Mouse (Mus musculus) cerebellum, adult 9-10 months (tissue): Measurements from ENCODE around the gene Bscl2.
A peak's percentile ranks its signal among the peaks of the same experiment; 100 is the strongest.
"Not testable (repeated sequence)": the region's sequence is repeated elsewhere in the genome, so short reads cannot be mapped to it uniquely, and the experiment has no call there.

ENCODE experiments used
- DNase-seq: peaks from one replicate; pipeline ENCODE4 v3.0.0; 2022

Gene Bscl2

DNA sequence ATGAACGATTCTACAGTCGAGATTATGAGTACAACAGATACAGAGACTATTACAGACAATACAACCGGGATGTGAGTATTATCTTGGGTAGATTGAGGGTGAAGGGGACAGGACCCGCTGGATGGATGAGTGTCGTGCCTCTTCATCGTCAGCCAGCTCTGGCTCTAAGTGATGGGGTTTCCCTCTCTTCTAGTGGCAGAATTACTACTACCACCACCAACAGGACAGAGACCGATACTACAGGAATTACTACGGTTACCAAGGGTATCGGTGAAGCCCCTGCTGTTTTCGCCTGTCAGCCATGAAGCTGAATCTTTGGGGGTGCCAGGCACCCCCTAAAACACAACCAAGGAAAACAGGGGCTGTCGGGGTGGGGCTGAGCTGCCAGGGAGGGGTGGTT lies 6.0 kb upstream of the Bscl2 start:
- DNase-seq, result no peak

DNA sequence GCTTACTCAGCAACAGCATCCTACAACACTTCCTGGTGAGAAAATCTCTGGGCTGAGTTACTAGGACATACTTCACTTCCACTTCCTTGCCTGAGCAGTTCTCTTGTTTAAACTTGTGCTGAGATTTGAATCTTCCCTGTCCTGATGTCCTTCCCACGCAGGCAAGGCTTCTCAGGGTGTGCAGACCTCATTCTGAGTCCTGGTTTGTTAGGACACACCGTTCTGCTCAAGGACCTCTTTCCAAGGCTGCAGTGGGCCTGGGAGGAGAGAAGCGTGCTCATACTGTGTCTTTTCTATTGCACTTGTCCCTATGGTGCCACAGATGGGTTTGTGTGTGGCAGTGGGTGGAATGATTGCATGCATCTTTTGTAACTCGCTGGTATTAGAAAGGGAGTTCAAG lies 4.3 kb upstream of the Bscl2 start:
- DNase-seq, result no peak

DNA sequence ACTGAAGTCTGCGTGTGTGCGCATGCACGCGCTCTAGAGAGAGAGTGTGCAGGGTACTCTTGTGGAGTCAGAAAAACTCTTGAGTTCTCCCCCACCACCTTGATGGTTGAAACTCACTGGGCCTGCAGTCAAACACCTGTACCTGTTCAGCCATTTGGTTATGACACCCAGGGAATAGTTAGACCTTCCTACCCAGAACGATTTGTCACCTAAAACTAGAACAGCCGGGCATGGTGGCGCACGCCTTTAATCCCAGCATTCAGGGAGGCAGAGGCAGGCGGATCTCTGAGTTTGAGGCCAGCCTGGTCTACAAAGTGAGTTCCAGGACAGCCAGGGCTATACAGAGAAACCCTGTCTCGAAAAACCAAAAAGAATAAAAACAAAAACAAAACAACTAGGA lies 940 bp upstream of the Bscl2 start:
- DNase-seq, result not testable (repeated sequence)

DNA sequence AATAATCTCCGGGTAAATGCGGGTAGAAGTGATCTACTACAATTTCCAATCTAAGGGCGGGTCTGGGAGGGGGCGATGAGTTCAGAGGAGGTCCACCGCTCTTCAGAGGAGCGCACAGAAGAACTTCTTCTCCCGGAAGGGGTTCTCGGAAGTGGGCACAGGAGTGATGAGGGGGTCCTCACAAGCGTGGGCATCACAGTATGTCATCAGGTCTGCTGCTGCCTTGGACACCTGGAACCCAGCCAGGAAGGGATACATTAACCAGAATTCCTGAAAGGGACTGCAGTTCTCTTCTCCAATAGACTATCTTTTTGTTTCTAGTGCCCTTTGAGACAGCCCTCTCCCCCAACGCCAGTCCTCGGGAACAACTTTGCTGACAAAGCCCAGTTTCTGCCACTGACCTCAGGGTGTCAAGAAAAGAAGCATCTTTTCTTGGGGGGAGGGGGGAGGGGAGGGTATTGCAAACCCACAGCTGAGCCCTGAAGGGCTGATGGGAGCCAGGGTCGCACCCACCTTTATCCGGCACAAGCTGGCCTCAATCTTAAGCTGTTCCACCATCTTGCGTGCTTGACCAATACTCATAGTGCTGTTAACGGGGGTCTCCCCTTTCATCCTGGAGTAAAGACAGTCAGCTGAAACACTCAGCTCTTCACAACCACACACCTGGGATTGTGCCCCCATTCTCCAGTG lies 919 bp downstream of the Bscl2 start:
- peak; percentile 76 for DNase-seq

DNA sequence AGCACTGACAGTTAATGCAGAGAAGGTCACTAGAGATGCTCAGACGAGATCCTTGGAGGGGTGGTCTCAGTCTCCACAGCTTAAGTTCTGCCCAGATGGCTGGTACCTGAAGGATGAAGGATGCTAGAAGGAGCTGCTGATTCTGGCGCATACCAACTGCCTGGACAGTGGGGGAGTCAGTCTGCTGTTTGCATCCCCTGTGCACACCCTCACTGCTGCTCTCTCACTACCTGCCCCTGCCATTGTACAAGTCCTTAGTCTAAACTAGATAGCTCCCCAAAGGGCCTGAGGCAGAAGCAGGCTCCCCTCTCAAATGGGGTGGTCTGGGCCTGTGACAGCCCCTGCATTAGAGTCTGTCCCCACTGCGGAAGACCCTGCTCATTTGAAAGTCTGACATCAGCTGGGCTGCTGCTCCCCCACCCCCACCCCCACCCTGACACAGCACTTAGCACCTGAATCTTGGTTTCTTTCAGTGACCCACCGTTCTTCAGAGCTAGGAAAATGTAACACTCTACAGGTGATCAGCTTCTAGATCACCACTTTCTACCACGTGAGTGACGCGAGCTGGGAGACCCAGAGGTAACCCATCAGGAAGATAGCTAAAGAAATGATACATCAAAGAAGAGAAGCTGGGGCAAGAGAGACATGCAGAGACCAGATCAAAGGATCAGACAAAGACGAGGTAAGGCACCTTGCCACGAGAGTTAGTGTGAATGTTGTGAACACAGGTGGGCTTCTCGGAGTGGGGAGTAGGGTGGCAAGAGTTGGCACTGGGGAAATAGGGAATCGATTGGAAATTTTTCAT lies 2.0 kb downstream of the Bscl2 start, which contains the start of gene Gng3:
Gng3 (minus strand) TSS at position 92 of the 805 bp plus-strand sequence.
- peak; percentile 94 for DNase-seq

DNA sequence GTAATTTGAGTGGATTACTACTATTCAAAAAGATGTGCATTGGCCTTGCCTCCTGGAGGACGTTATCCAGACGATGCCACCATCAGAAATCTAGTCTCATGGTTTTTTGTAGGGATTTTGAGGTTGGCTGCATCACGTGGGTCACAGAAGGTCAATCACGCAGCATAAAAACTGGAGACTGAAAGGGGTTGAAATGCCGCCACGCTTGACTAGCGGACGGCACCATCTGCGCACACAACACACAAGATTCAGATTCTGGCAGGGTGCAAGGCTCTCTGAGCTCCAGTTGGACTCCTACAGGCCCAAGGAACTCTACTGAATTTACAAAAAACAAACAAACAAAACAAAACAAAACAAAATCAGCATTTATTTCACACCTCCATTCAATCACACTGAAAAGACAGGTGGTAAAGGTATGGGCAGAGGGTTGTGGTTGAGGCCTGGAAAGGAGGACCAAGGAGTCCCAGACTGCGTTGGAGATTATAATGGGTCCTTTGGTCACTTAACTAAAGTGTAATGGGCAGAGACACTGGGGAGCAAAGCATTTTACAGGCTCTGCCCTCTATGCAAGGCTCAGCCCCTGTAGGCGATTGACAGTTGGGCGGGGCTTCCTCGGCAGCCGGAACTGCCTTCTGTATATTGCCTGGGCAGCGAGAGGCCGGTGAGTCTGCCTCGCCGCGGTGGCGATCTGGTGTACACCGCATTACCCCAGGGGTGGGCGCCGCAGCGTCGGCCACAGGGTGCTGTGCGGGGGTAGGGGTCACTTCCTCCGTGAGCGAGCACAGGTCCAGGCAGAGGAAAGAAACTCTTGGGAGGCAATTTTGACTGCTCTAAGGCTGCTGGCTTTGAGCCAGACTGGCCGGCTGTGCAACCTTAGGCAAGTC lies 2.9 kb downstream of the Bscl2 start:
- DNase-seq, result peak; percentile 87

DNA sequence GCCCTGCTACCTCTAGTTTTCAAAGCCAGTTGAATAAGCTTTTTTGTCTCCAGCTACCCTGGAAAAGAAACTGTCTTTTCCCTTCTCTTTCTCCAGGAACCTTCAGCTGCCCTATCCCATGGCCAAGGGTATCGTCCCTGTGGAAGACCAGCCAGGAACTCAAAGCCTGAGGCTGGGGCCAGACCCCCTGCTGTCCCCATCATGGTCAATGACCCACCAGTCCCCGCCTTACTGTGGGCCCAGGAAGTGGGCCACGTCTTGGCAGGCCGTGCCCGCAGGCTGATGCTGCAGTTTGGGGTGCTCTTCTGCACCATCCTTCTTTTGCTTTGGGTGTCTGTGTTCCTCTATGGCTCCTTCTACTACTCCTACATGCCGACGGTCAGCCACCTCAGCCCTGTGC lies 3.7 kb downstream of the Bscl2 start:
- peak; percentile 66 for DNase-seq

DNA sequence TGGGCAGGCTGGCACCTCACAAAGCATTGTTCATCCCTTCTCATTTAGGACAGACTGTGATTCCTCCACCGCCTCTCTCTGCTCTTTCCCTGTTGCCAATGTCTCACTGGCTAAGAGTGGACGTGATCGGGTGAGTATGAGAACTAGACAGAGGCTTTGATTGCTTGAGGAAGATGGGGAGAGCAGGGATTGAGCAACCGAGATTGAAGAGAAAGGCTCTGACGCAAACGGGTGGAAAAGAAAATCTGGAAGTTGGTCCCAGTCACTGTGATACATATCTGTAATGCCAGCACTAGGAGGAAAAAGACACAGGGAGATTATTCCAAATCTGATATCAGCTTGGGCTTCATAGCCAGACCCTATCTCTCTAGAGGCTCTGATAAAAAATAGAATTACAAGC lies 5.7 kb downstream of the Bscl2 start:
- DNase-seq, result no peak

DNA sequence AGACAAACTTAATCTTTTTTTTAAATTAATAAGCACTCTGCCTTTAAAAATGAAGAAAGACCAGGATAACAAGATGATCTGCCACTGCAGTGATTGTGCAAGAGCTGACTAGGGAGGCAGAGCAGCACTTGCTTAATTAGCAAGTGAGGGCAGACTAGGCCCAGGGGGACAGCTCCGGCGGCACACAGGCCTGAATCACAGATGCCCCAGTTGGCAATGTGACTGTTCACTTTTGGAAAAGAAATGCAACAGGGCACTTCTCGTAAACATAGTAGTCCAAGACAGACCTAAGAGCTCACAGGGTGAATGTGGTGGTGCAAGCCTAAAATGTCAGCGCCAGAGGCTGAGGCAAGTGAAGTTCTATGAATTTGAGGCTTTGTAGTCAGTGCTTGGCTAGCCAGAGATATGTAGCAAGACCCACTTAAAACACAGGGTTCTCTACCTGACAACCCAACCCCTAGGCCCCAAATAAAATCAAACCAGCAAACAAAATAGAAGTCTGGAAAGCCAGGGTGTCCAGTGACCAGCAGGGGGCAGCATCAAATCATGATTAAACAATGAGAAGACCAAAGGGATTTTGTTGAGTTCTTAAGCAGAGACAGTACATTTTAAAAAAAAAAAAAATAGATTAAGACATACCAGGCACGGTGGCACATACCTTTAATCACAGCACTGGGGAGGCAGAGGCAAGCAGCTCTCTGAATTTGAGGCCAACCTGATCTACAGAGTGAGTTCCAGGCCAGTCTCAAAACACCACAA lies 7.3 kb downstream of the Bscl2 start:
- DNase-seq, result peak; percentile 85

DNA sequence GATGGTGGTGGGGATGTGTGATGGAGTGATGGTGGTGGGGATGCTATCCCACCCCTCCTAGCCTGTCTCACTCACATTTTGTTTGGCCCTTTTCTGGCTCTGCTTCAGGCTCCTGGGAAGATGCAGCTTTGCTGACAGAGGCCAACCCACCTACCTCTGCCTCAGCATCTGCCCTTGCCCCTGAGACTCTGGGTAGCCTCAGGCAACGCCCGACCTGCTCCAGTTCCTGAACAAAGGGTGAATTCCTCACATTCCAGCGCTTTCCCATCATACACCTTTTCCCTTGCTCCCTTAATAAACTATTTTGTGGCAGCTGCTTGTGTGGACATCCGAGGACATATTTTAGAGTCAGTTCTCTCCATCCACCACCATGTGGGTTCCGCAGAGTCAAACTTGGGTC lies 11.1 kb downstream of the Bscl2 start:
- no peak for DNase-seq

DNA sequence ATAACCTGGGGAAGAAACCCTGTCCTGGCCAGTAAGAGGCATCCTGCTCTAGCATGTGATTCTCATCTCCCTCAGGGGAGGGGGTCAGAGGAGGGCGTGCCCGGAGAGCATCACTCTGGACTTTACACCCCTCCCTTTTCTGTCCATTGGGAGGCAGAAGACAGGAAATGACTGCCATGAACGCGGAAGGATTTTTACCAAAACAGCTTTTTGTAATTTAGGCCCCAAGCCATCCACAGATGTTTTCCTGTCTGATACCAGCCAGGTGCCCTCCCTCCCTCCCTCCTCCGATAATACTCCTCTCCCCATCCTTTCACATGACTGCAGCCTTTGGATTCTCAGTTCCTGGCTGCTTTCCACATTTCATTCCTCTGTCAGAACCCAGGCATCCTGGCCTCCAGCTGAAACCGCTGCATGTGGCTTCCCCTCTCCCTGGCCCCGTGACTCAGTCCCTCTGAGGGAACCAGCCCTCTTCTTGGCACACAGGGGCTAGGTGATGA lies 13.2 kb downstream of the Bscl2 start, which contains the start of gene Lrrn4cl:
Lrrn4cl (plus strand) TSS at position 367 of the 500 bp plus-strand sequence.
- DNase-seq, result peak; percentile 19

DNA sequence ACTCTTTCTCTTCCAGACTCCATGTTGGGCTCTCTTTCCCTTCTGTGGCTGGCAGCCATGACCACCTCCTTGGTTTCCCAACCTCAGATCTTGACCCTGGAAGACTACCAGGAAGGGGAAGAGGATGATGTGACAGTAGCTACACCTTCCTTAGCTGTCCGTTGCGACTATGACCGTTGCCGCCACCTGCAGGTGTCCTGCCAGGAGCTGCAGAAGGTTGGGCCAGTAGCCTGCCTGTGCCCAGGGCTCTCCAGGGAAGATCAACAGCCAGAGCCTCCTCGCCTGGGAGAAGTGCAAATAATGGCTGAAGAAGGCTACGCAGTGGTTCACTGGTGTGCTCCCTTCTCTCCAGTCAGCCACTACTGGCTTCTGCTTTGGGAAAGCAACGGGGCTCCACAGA lies 14.4 kb downstream of the Bscl2 start:
- peak; percentile 10 for DNase-seq

DNA sequence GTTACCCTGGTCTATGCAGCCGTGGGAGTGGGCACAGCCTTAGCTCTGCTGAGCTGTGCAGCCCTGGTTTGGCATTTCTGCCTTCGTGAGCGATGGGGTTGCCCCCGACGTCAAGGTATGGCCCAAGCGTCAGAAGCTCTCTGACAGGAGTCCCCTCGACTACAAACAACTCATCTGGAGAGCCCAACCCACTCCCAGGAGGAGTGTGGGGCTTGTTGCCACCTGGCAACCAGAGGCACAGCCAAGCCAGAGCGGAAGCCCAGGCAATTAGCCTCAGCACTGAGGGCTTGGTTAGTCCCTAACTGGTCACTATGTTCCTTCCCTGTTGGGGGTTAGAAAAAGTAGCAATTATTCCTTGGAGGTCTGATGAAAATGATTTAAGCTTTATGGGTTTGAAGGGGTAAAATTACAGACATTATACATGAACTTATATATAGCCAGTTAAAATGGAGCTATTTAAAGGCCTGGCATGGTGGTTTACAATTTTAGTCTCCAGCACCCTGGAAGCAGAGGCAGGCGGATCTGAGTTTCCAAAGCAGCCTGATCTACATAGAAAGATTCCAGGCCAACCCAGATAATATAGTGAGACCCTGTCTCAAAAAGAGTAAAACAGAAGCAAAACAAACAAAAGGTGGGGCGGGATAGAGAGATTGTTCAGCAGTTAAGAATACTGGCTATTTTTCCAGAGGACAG lies 15.1 kb downstream of the Bscl2 start:
- no peak for DNase-seq

DNA sequence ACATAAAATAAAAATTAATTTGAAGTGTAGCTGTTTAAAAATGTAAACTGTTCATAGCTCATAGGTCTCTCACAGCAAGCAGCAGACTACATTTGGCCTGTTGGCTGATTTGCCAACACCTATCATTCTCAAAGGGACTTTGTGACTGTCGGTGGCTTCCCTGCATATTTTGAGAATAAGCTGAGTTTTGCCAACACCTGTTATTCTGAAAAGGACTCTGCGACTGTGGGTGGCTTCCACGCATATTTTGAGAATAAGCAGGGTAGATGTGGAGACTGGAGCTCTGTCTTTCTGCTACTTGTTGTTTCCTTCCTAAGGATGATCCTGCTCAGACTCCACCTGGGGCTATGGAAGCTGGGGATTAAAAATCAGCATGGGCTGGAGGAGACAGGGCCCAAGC lies 15.8 kb downstream of the Bscl2 start:
- no peak for DNase-seq

DNA sequence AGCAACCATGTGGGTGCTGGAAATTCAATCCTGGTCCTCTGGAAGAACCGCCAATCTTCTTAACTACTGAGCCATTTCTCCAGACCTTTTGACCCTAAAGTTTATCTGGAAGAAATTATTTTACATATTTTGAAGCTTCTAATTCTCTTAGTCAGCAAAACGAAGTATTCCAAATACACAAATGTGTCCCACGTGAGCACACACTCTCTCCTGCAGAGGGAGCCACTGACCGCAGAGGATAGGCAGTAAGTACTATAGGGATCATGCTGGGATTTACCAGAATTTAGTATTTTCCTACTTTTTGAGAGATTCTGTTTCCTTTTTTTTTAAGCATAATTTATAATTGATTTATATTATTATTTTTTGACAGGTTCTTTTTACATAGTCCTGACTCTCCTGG lies 20.4 kb downstream of the Bscl2 start:
- peak; percentile 27 for DNase-seq

DNA sequence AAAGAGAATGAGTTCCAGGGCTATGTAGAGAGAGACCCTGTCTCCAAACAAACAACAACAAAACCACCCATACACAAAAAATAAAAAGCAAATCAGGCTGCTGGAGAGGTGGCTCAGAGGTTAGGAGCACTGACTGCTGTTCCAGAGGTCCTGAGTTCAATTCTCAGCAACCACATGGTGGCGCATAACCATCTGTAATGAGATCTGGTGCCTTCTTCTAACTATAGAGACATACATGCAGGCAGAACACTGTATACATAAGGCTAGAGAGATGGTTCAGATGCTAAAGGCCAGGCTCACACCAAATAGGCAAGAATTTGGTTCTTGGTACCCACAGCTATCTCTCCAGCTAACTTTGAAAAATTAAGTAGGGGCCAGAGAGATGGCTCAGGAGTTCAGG lies 21.8 kb downstream of the Bscl2 start:
- no peak for DNase-seq

DNA sequence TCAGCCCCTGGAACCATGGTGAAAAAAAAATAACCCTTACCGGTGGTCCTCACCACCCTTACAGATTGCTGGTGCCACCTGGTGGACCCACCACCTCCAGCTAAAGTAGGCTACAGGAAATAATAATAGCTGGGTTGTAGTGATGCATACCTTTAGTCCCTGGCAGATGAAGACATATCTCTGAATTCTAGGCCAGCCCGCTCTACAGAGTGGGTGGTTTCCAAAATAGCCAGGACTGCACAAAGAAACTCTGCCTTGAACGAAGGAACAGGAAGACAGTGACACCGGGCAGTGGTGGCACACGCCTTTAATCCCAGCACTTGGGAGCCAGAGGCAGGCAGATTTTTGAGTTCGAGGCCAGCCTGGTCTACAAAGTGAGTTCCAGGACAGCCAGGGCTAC lies 27.0 kb downstream of the Bscl2 start:
- no peak for DNase-seq

DNA sequence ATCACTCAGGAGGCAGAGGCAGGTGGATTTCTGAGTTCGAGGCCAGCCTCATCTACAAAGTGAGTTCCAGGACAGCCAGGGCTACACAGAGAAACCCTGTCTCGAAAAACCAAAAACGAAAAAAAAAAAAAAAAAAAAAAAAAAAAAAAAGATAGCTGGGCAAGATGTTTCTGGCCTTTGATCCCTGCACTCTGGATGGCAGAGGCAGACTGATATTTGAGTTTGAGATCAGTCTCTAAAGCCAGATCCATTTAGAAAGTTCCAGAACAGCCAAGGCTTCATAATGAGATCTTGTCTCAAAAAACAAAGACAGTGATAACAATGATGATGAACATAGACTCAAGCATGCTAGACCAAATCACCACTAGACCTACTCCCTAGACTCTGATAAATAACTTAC lies 33.1 kb downstream of the Bscl2 start:
- DNase-seq, result not testable (repeated sequence)

DNA sequence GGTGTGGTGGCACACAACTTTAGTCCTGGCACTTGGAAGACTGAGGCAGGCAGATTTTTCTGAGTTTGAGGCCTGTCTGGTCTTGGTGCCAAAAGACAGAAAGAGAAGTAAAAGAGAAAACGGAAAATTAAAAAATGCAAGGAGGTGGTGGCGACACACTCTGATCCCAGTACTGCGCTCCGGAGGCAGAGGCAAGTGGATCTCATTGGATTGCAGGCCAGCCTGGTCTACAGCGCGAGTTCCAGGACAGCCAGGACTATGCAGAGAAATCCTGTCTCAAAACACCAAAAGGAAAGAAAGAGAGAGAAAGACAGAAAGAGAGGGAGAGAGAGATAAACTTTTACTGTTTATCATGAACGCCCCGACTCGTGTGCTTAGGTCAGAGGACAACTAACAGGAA lies 33.6 kb downstream of the Bscl2 start:
- DNase-seq, result no peak

DNA sequence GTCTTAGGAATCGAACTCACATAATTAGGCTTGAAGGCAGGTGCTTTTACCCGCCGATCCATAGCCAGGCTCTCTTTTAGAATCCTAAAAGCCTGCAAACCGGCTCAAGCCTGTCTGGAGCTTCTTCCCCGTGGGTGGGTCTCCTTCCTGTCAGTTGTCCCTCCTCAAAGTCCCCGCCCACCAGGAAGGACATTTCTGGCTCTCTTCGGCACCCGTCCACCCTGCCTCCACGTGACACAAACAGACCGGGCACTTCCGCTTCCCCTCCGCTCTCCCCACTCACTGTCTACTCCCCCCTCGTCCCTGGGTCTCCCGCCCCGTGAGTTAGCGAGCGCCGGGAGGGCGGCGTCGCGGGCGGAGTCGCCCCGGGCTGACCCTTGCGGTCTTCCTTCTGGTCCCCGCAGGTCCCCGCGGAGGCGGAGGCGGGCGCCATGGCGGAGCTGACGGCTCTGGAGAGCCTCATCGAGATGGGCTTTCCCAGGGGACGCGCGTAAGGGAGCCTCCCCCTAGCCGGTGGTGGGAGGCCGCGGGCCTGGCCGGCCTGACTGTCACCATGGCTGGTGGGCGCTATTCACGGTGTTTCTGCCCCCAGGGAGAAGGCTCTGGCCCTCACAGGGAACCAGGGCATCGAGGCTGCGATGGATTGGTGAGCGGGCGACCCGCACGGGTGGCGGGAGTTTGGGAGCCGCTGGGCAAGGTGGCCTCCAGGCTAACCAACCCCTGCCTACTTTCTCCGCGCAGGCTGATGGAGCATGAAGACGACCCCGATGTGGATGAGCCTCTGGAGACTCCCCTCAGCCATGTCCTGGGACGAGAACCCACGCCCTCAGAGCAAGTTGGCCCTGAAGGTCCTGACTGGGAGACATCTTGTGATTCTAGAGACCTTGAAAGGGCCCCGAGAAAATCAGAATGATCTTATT lies 34.3 kb downstream of the Bscl2 start, which contains the start of gene Ubxn1:
Ubxn1 (plus strand) TSS at position 230 of the 920 bp plus-strand sequence.
- DNase-seq, result peak; percentile 98
